Mouse (Mus musculus) ovary, postnatal 36 days (tissue): ENCODE measurements around the gene Trak1.
A peak's percentile ranks its signal among the peaks of the same experiment; 100 is the strongest.
"Not testable (repeated sequence)": the region's sequence is repeated elsewhere in the genome, so short reads cannot be mapped to it uniquely, and the experiment has no call there.

Experiments used
- DNase-seq: peaks from one replicate; pipeline ENCODE4 v3.0.0; 2022; ENCODE audit warnings: low spot score, mixed read lengths

Gene Trak1

GRCm38 (mm10) chr9:121319323-121319966 lies 22.1 kb downstream of the Trak1 start:
- DNase-seq: no peak

DNA sequence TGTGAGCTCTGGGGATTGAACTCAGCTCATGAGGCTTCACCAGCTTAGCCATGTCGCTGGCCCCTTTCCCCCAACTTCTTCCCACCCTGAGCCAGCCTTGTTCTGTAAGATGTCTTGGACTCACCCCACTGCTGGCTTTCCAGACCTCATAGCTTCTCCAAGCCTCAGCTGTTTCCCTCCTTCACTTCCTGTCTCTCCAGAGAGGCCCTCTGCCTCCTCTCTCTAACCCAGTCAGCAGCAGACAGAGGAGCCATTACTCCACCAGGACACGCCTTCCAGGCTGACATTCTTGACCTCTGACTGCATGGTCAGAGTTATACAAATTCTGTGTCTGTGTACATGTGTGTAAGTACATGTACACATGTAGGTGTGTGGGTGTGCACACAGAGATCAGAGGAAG lies 23.1 kb downstream of the Trak1 start:
- DNase-seq: no peak

- no peak for DNase-seq
Observed at GRCm38 (mm10) chr9:121321118-121321517, 23.8 kb downstream of the Trak1 start.

GRCm38 (mm10) chr9:121322034-121322433 lies 24.7 kb downstream of the Trak1 start:
- no peak for DNase-seq

- DNase-seq: not testable (repeated sequence)
Observed at GRCm38 (mm10) chr9:121328342-121328741, 31.0 kb downstream of the Trak1 start.

GRCm38 (mm10) chr9:121329181-121329580 lies 31.9 kb downstream of the Trak1 start:
- no peak for DNase-seq

DNA sequence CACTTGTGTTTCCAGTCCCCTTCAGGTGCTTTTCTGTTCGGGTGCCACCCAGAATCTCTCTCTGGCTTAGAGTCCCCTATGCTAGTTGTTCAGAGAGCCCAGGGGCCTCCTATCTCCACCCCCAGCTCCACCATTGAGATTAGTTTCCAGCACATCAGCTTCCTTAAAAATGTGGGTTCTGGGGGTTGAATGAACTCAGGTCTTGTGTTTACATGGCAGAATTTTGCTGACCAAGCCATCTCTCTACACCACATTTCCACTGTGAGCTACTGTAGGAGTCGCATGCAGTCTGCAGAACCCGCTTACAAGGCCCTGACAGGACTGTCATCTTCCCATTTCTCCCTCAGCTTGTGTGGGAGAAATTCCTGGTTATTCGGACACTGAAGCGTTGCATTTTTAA lies 32.8 kb downstream of the Trak1 start:
- no peak for DNase-seq

DNA sequence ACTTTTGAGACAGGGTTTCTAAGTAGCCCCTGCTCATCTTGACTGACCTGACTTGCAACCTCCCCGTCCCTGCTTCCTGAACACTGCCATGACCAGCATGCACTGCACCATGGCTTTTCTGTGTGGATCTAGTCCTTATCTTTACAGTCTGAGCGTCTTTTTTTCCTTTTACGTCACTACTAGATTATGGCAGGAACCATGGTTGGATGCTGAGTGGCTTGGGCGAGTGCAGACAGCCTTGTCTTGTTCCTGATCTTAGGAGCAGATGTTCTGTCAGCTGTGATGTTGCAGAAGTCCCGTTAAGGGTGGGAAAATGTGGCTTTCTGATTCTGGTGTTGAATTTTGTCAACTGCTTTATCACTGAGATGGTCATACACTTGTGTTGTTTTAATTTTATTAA lies 34.1 kb downstream of the Trak1 start:
- DNase-seq: no peak

GRCm38 (mm10) chr9:121331878-121332630 lies 34.8 kb downstream of the Trak1 start:
- peak; percentile 50 for DNase-seq

- no peak for DNase-seq
Observed at GRCm38 (mm10) chr9:121333559-121333958, 36.3 kb downstream of the Trak1 start.

GRCm38 (mm10) chr9:121334311-121334851 lies 37.1 kb downstream of the Trak1 start:
- DNase-seq: no peak

DNA sequence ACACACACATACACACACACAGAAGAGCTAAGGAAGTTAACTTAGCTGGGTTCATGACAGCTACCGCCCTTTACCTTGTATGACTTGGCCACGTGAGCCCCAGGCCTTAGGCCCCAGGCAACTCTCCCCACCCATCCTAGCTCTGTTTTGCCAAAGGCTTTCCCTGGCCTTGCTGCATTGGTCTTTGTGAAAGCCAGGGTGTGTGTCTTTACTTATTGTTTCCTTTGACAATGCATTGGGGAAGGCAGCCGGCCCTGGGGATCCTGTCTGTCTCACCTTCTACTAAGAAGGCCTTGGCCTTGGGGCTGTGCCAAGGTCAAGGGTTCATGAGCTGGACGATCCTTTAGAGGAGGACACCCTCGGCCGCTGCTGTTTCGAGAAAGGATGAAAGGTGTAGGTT lies 38.3 kb downstream of the Trak1 start:
- no peak for DNase-seq

DNA sequence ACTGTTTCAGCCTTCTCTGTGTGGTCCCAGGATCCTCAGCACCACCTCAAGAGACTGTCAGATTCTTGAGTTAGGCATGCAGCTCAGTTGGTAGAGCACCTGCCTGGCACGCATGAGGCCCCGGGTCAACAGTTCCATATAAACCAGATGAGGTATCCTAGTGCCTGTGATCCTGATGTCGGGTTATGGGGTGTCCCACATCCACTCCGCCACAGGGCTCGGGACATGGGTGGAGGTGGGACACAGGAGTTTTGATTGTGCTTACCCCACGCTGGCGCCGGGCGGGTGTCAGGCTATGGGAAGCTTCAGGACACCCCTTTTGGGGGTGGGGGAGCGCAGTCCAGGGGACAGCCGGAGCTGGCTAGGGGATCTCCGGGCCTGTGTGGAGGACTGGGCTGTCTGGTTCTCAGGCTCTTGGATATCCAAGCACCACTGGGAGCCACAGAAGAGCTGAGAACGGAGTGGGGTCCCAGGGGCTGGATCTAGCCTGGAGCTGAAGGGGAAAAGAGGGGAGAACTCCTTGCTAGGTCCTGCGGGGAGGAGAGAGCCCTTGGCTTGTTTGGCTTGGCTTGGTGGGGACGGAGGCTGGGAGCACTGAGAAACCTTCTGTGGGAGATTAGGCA lies 39.1 kb downstream of the Trak1 start:
- DNase-seq: no peak

DNA sequence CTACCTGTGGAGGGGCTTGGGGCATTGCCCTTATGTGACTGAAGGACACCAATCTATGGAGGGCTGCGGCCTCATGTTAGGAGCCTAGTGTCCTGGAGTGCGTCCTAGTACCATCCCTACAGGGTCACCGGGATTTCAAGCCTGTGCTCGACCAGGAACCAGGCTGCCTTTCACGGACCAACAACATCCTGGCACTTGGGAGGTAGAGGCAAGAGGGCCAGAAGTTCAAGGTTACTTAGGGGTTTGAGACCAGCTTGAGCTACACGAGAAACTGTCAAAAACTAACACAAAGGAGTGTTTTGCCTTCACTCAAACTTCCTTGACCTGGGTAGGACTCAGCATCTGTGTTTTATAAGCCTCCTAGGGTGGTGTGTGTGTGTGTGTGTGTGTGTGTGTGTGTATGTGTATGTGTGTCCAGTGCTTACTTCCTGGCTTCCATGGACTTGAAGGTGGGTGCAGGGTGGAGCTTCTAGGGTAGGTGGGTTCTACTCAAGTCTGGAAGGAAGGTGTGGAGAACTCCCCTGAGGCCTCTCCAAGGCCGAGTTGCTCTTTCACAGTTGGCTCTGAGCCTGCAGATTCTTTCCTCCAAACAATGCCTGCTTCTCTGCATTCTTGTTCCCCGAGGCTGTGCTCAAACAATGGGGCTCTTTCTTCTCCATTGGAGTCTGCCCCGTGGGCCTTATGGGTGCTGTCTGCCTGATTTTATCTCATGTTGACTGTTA lies 40.1 kb downstream of the Trak1 start:
- DNase-seq: no peak

DNA sequence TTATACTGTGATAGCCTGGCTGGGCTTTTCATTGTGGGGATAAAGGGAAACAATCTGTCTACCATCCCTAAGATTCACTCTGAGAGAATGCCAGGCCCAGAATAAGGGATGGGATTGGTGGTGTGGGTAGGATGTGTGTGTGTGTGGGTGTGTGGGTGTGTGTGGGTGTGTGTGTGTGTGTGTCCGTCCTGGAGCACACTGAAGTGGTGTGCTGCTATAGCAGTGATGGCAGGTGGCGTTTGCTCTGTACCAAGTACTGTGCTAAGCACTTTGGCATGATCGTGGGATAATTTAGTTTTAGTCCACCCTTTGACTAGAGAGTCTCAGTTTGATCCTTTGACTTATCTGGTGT lies 40.6 kb downstream of the Trak1 start:
- no peak for DNase-seq

- no peak for DNase-seq
Observed at GRCm38 (mm10) chr9:121341832-121342231, 44.5 kb downstream of the Trak1 start.

GRCm38 (mm10) chr9:121342510-121343110 lies 45.3 kb downstream of the Trak1 start:
- DNase-seq: no peak

DNA sequence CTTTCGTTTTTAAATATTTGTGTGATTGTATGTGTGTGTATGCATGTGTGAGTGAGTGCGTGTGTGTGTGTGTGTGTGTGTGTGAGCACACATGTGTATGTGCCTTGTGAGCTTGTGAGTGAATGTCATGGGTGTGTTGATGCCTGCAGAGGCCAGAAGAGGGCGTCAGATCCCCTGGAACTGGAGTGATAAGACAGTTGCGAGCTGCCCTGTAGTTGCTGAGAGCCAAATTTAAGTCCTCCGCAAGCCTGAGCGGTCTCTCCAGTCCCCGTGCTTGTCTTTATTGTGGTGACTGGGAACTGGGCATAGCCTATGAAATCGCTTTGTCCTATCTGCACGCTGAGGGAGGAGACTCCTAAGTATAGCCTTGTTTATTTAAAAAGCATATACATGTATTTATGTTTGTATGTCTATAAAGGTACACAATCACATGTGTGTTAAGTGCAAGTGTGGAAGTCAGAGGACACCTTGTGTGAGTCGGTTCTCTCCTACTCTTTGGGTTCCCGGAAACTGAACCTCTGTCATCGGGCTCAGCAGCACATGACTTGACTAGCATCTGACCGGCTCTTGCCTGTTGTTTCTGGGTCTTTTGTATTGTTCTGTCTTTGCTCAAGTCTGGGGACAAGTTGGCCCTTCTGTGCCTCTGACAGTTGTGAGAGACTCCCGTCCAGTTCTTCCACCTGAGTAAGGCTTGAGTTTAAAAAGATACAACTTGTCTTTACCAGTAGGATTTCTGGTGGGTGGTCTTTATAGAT lies 46.0 kb downstream of the Trak1 start:
- DNase-seq: no peak

GRCm38 (mm10) chr9:121344344-121344743 lies 47.0 kb downstream of the Trak1 start:
- no peak for DNase-seq

DNA sequence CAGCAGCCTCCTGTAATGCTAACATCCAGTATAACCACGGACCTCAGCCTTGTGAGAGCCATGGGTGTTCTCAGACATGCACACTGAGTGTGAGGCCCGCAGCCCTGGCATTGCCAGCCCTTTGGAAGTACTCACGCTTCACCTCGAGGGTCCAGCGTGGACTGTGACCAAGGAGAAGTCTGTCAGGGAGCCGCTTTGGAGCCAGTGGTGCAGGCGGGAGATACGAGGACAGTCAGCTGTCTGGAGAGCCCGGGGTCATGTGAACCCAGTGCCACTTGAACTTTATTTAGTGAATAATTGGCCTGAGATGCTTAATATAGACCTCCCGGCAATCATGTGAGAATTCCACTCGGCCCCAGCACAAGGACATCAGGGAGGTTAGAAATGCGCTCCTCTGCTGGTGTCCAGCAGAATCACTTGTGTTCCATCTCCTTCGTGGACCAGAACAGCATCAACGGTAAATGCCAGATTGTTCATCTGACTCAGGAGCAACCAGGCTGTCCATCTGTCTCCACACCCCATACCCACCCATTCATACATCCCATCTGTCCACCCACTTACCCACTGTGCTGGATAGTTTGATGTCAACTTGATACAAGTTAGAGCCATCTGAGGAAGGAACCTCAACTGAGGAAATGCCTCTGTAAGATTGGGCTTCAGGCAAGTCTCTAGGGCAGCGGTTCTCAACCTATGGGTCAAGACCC lies 48.3 kb downstream of the Trak1 start:
- DNase-seq: no peak

- DNase-seq: no peak
Observed at GRCm38 (mm10) chr9:121346635-121347034, 49.3 kb downstream of the Trak1 start.
